ENCODE assay signal across 9 mouse cellular contexts in genomic region chr1:171439072-171439471, GRCm38 (mm10). TPM values are rescaled to one million over a fixed set of nuclear protein-coding genes. Genes with fewer than 3 reads are reported as not detected.
DNase-seq lines count a peak whose midpoint lies in the region; ATAC-seq and TF ChIP-seq lines count a peak whose summit lies in the region.
"Had no signal": no experiment of that assay in that cellular context is flagged by ENCODE, and none has a peak within 500 bp of the region (broad histone marks: within the 10 kb centered on the region; RNA-seq: fewer than 3 reads in every experiment).

No protein-coding gene starts in this region.

- no peak for DNase-seq in heart, adult 18-20 months
- no peak for DNase-seq in MEL (ENCODE audit: low read depth, low spot score)
- no peak for DNase-seq in liver, postnatal 0 days
- DNase-seq in layer of hippocampus, postnatal 36 days, result no peak
- no peak for DNase-seq in retina, embryonic 14.5 days (ENCODE audit: low spot score)
- DNase-seq in layer of hippocampus, adult 9-11 months, result no peak
- DNase-seq: thymus, postnatal 36 days had no signal

- peak overlapping the region; percentile 85 for H3K27ac ChIP-seq in heart, embryonic 12.5 days (ENCODE audit: poor library complexity, severe bottlenecking)
- no peak overlapping the region for H3K27ac ChIP-seq in MEL (ENCODE audit: control insufficient read depth, low read depth, low read length)
- H3K27ac ChIP-seq in hindbrain, embryonic 16.5 days (ENCODE audit: low read depth, low read length), result no peak overlapping the region; the same call in 1 of the 2 replicates
- peak overlapping the region; percentile 86 for H3K27ac ChIP-seq in liver, postnatal 0 days (ENCODE audit: low read depth)

- TF ChIP-seq POLR2A in MEL (IDR thresholded peaks at IDR 0.05; ENCODE audit: control insufficient read depth in 1 of 2, insufficient read depth in 1 of 2, low read depth in 1 of 2, low read length in 2 of 2, poor library complexity in 1 of 2), result no peak

- TF ChIP-seq CTCF in MEL (IDR thresholded peaks at IDR 0.05 in 2 of 3, conservative IDR thresholded peaks at IDR 0.05 in 1 of 3; ENCODE audit: control insufficient read depth in 1 of 3, insufficient read depth in 1 of 3, low read depth in 2 of 3, low read length in 3 of 3, poor library complexity in 1 of 3, severe bottlenecking in 1 of 3), result no peak
- TF ChIP-seq CTCF in liver, postnatal 0 days (IDR thresholded peaks at IDR 0.05; ENCODE audit: low read depth), result no peak

- 10% methylated on average over 8 of the region's 8 CpGs for WGBS in heart, embryonic 12.5 days
- WGBS in hindbrain, embryonic 16.5 days, result 57% methylated on average over 8 of the region's 8 CpGs
- WGBS in liver, postnatal 0 days (ENCODE audit: insufficient replicate concordance), result 17% methylated on average over 8 of the region's 8 CpGs

- peaks cover 4% of the 10 kb centered on the region for H3K9me3 ChIP-seq in heart, embryonic 12.5 days (replicated peaks)
- H3K9me3 ChIP-seq in MEL (replicated peaks; ENCODE audit: insufficient read depth, low read length), result no peaks in the 10 kb centered on the region
- peaks cover 3% of the 10 kb centered on the region for H3K9me3 ChIP-seq in hindbrain, embryonic 16.5 days (ENCODE audit: control insufficient read depth, low read length)
- no peaks in the 10 kb centered on the region for H3K9me3 ChIP-seq in liver, postnatal 0 days (ENCODE audit: low read length)

- H3K4me2 ChIP-seq in heart, embryonic 12.5 days, result peak overlapping the region; percentile 69
- H3K4me2 ChIP-seq in hindbrain, embryonic 16.5 days (ENCODE audit: low read length), result peak overlapping the region; percentile 29
- H3K4me2 ChIP-seq in liver, postnatal 0 days (ENCODE audit: low read depth, low read length), result peak overlapping the region; percentile 73

- H3K36me3 ChIP-seq in heart, embryonic 12.5 days, result peaks cover 4% of the 10 kb centered on the region; the same call in 1 of the 2 replicates
- H3K36me3 ChIP-seq in MEL (ENCODE audit: control insufficient read depth in 1 of 2, insufficient read depth in 2 of 2, low read length in 2 of 2), result peaks cover 0 to 5% of the 10 kb centered on the region in 2 experiments; a peak in 2 of 4 replicates
- no peaks in the 10 kb centered on the region for H3K36me3 ChIP-seq in hindbrain, embryonic 16.5 days (ENCODE audit: control insufficient read depth, insufficient read depth, low read length)
- H3K36me3 ChIP-seq in liver, postnatal 0 days (replicated peaks; ENCODE audit: insufficient read depth, low read length), result no peaks in the 10 kb centered on the region

- peak overlapping the region; percentile 66 for H3K4me3 ChIP-seq in heart, embryonic 12.5 days
- H3K4me3 ChIP-seq in MEL (ENCODE audit: control insufficient read depth in 1 of 2, insufficient read depth in 1 of 2, low read depth in 2 of 2, low read length in 2 of 2), result peak overlapping the region; percentile 46 to 48
- no peak overlapping the region; the same call in 1 of the 2 replicates for H3K4me3 ChIP-seq in hindbrain, embryonic 16.5 days (ENCODE audit: low read length)
- H3K4me3 ChIP-seq in liver, postnatal 0 days (ENCODE audit: low read depth, low read length), result peak overlapping the region; percentile 51

- H3K79me2 ChIP-seq in MEL (ENCODE audit: control insufficient read depth, insufficient read depth, low read length, poor library complexity), result no peaks in the 10 kb centered on the region

- TF ChIP-seq EP300 in MEL (IDR thresholded peaks at IDR 0.05; ENCODE audit: low read depth in 1 of 2, low read length in 2 of 2), result no peak
- TF ChIP-seq EP300 in liver, postnatal 0 days (IDR thresholded peaks at IDR 0.05; ENCODE audit: low read depth), result no peak

- no peak for TF ChIP-seq RAD21 in MEL (IDR thresholded peaks at IDR 0.05; ENCODE audit: low read depth, low read length)

- no peak for ATAC-seq in heart, embryonic 12.5 days (ENCODE audit: insufficient number of reproducible peaks, low FRiP score)
- ATAC-seq in hindbrain, embryonic 16.5 days, result no peak
- ATAC-seq in liver, postnatal 0 days, result no peak

- H3K9ac ChIP-seq in heart, embryonic 12.5 days, result peak overlapping the region; percentile 64
- H3K9ac ChIP-seq in MEL (ENCODE audit: control insufficient read depth, low read depth, low read length, poor library complexity, severe bottlenecking), result peak overlapping the region; percentile 20; the same call in 1 of the 2 replicates
- no peak overlapping the region for H3K9ac ChIP-seq in hindbrain, embryonic 16.5 days (ENCODE audit: low read depth, low read length)
- peak overlapping the region; percentile 62 for H3K9ac ChIP-seq in liver, postnatal 0 days (replicated peaks)

- peaks cover 47% of the 10 kb centered on the region for H3K4me1 ChIP-seq in heart, embryonic 12.5 days (replicated peaks)
- H3K4me1 ChIP-seq in MEL (ENCODE audit: control insufficient read depth in 1 of 2, insufficient read depth in 2 of 2, low read length in 2 of 2), result peaks cover 0 to 19% of the 10 kb centered on the region in 2 experiments; a peak in 2 of 4 replicates
- H3K4me1 ChIP-seq in hindbrain, embryonic 16.5 days (ENCODE audit: control insufficient read depth, insufficient read depth, low read depth, low read length), result peaks cover 7% of the 10 kb centered on the region; the same call in 1 of the 2 replicates
- peaks cover 27% of the 10 kb centered on the region for H3K4me1 ChIP-seq in liver, postnatal 0 days (ENCODE audit: insufficient read depth)

- no peaks in the 10 kb centered on the region for H3K27me3 ChIP-seq in heart, embryonic 12.5 days (replicated peaks)
- H3K27me3 ChIP-seq in MEL (ENCODE audit: control insufficient read depth in 1 of 2, insufficient read depth in 2 of 2, low read length in 2 of 2), result peaks cover 1 to 4% of the 10 kb centered on the region in 2 experiments; a peak in 1 of 4 replicates
- peaks cover 20% of the 10 kb centered on the region for H3K27me3 ChIP-seq in hindbrain, embryonic 16.5 days (replicated peaks; ENCODE audit: control insufficient read depth, insufficient read depth, low read length)
- H3K27me3 ChIP-seq in liver, postnatal 0 days (ENCODE audit: insufficient read depth, low read length), result no peaks in the 10 kb centered on the region

TF ChIP-seq in MEL, 35 proteins besides CTCF, POLR2A, EP300 and RAD21:
- TF ChIP-seq NELFE (IDR thresholded peaks at IDR 0.05; ENCODE audit: low read depth, low read length), result no peak
- no peak for TF ChIP-seq CHD2 (IDR thresholded peaks at IDR 0.05; ENCODE audit: low read length)
- TF ChIP-seq TAL1 (IDR thresholded peaks at IDR 0.05; ENCODE audit: low read length), result no peak
- TF ChIP-seq MAZ (IDR thresholded peaks at IDR 0.05; ENCODE audit: low read depth, low read length), result no peak
- no peak for TF ChIP-seq MEF2A (IDR thresholded peaks at IDR 0.05; ENCODE audit: extremely low read depth, insufficient replicate concordance, low read depth, low read length, poor library complexity, severe bottlenecking)
- TF ChIP-seq MYB (IDR thresholded peaks at IDR 0.05; ENCODE audit: low read depth, low read length), result no peak
- no peak for TF ChIP-seq HCFC1 (IDR thresholded peaks at IDR 0.05; ENCODE audit: low read depth, low read length)
- no peak for TF ChIP-seq CHD1 (IDR thresholded peaks at IDR 0.05; ENCODE audit: low read depth, low read length)
TF ChIP-seq in MEL: peak in this region for 0.

RNA-seq across cellular contexts. Expression of gene F11r, which starts 1.7 kb away (rescaled TPM):
- 70.7 and 71.0 TPM in 2 replicates for polyA plus RNA-seq in heart, embryonic 12.5 days (2016; fragmentation: Nextera tagmentation; extraction: Ambion mirVana)
- total RNA-seq in heart, adult 18-20 months (2021), result 10 to 100 TPM; 33.3 to 34.1 TPM
- total RNA-seq in MEL (2012; rRNA removed), result 0.31 and 0.42 TPM in 2 replicates
- polyA plus RNA-seq in MEL (2012; ENCODE audit: insufficient read depth in 1 of 2, insufficient read length in 2 of 2, low read depth in 1 of 2, low replicate concordance in 2 of 2, missing spikeins in 1 of 2), result 1 to 10 TPM in 1 of 2 experiments, not detected in 1; 1.8 TPM
- polyA plus RNA-seq in hindbrain, embryonic 16.5 days (2015; fragmentation: Nextera tagmentation; extraction: Ambion mirVana), result 14.1 and 15.6 TPM in 2 replicates
- polyA plus RNA-seq in liver, postnatal 0 days (2015; fragmentation: Nextera tagmentation; extraction: Ambion mirVana), result 57.9 and 61.7 TPM in 2 replicates
- 1 to 10 TPM; 5.0 to 6.6 TPM for total RNA-seq in layer of hippocampus, postnatal 36 days (2021)

RNA-seq across cellular contexts. Expression of gene Tstd1, which starts 20.4 kb away (rescaled TPM):
- 1.9 and 3.6 TPM in 2 replicates for polyA plus RNA-seq in heart, embryonic 12.5 days (2016; fragmentation: Nextera tagmentation; extraction: Ambion mirVana)
- total RNA-seq in heart, adult 18-20 months (2021), result 1 to 10 TPM in 1 of 2 experiments, not detected in 1; 1.6 TPM
- 0.49 and 0.50 TPM in 2 replicates for total RNA-seq in MEL (2012; rRNA removed)
- 1 to 10 TPM in 1 of 2 experiments, not detected in 1; 1.4 TPM for polyA plus RNA-seq in MEL (2012; ENCODE audit: insufficient read depth in 1 of 2, insufficient read length in 2 of 2, low read depth in 1 of 2, low replicate concordance in 2 of 2, missing spikeins in 1 of 2)
- polyA plus RNA-seq in hindbrain, embryonic 16.5 days (2015; fragmentation: Nextera tagmentation; extraction: Ambion mirVana), result 6.3 and 7.0 TPM in 2 replicates
- polyA plus RNA-seq in liver, postnatal 0 days (2015; fragmentation: Nextera tagmentation; extraction: Ambion mirVana), result 36.5 and 37.8 TPM in 2 replicates
- 1 to 10 TPM; 4.1 to 5.9 TPM for total RNA-seq in layer of hippocampus, postnatal 36 days (2021)

RNA-seq across cellular contexts. Expression of gene Usf1, which starts 28.0 kb away (rescaled TPM):
- polyA plus RNA-seq in heart, embryonic 12.5 days (2016; fragmentation: Nextera tagmentation; extraction: Ambion mirVana), result 62.7 and 65.1 TPM in 2 replicates
- total RNA-seq in heart, adult 18-20 months (2021), result 10 to 100 TPM; 40.1 to 42.5 TPM
- 50.0 and 56.0 TPM in 2 replicates for total RNA-seq in MEL (2012; rRNA removed)
- polyA plus RNA-seq in MEL (2012; ENCODE audit: insufficient read depth in 1 of 2, insufficient read length in 2 of 2, low read depth in 1 of 2, low replicate concordance in 2 of 2, missing spikeins in 1 of 2), result 10 to 100 TPM in 1 of 2 experiments, not detected in 1; 55.0 TPM
- 150 and 170 TPM in 2 replicates for polyA plus RNA-seq in hindbrain, embryonic 16.5 days (2015; fragmentation: Nextera tagmentation; extraction: Ambion mirVana)
- polyA plus RNA-seq in liver, postnatal 0 days (2015; fragmentation: Nextera tagmentation; extraction: Ambion mirVana), result 22.6 and 25.4 TPM in 2 replicates
- 100 to 1,000 TPM; 114 to 132 TPM for total RNA-seq in layer of hippocampus, postnatal 36 days (2021)

RNA-seq across cellular contexts. Expression of gene Arhgap30, which starts 50.3 kb away (rescaled TPM):
- 0.30 and 0.68 TPM in 2 replicates for polyA plus RNA-seq in heart, embryonic 12.5 days (2016; fragmentation: Nextera tagmentation; extraction: Ambion mirVana)
- 1 to 10 TPM; 2.7 to 5.0 TPM for total RNA-seq in heart, adult 18-20 months (2021)
- total RNA-seq in MEL (2012; rRNA removed), result 31.0 and 31.5 TPM in 2 replicates
- polyA plus RNA-seq in MEL (2012; ENCODE audit: insufficient read depth in 1 of 2, insufficient read length in 2 of 2, low read depth in 1 of 2, low replicate concordance in 2 of 2, missing spikeins in 1 of 2), result 10 to 100 TPM in 1 of 2 experiments, not detected in 1; 41.2 TPM
- 0.73 and 0.79 TPM in 2 replicates for polyA plus RNA-seq in hindbrain, embryonic 16.5 days (2015; fragmentation: Nextera tagmentation; extraction: Ambion mirVana)
- 5.6 and 7.0 TPM in 2 replicates for polyA plus RNA-seq in liver, postnatal 0 days (2015; fragmentation: Nextera tagmentation; extraction: Ambion mirVana)
- 1 to 10 TPM; 2.0 to 2.1 TPM for total RNA-seq in layer of hippocampus, postnatal 36 days (2021)

Comparison
In these comparisons a context has a peak if more than half of its experiments do, and no peak if none do; other contexts are left out.
1. H3K27ac ChIP-seq: peak in heart, embryonic 12.5 days (single experiment) and liver, postnatal 0 days (single experiment); none in MEL (single experiment) and hindbrain, embryonic 16.5 days (single experiment).
2. Peak in every context shown above with its lines, with median percentiles within 50 percentile points of each other: H3K4me2 ChIP-seq.